Mouse (Mus musculus): Measurements from ENCODE around the gene Rpl3l.
A peak's percentile ranks its signal among the peaks of the same experiment; 100 is the strongest.
"Not testable (repeated sequence)": the region's sequence is repeated elsewhere in the genome, so short reads cannot be mapped to it uniquely, and the experiment has no call there.

The Rpl3l gene

DNA sequence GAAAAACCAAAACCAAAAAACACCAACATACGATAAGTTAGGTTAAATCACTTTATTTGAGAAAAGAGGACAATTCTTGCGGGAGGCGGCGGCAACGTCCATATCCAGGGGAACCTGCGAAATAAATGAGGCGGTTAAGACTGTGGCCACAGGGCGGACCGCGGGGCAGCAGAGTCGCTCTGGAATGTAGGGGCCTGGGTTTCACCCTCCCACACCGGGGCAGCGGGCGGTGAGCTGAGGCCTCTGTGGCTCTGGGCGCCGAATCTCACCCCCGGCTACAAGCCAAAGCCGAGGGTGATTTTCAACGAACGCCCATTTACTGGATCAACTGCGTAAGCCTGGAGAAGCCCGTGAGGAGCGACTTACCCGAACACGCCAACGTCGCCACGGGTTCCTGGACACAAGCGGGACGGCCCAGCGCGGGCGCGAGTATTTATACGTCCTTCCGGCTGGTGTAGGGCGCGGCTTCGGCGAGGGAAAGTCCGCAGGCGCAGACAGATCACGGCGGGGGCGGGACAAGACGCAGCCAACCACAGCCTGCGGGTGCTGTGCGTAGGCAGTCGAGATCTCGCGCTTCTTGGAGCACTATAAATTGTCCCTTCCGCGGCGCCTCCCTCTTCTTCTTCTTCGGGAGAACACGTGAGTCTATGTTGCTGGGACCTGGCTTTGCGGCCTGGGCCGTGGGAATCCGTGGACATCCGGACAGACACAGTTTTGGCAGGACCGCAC, 8.0 kb upstream of the Rpl3l start:
- peak; percentile 99 for DNase-seq (ENCODE audit: low read depth, low spot score)

DNA sequence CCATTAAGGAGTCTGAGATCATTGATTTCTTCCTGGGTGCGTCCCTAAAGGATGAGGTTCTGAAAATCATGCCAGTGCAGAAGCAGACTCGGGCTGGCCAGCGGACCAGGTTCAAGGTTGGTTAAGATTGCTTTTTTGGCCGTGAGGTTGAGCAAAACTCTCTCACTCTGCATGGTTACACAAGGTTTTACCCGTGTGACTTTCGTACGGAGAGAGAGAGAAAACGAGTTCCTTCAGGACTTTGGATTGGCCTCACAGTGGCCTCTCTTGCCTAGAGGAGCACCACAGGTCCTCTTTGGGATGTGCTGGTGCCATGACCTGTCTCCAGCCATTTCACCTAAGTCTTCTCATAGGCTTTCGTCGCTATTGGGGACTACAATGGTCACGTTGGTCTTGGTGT, 7.0 kb upstream of the Rpl3l start:
- DNase-seq (ENCODE audit: low read depth, low spot score) = not testable (repeated sequence)

DNA sequence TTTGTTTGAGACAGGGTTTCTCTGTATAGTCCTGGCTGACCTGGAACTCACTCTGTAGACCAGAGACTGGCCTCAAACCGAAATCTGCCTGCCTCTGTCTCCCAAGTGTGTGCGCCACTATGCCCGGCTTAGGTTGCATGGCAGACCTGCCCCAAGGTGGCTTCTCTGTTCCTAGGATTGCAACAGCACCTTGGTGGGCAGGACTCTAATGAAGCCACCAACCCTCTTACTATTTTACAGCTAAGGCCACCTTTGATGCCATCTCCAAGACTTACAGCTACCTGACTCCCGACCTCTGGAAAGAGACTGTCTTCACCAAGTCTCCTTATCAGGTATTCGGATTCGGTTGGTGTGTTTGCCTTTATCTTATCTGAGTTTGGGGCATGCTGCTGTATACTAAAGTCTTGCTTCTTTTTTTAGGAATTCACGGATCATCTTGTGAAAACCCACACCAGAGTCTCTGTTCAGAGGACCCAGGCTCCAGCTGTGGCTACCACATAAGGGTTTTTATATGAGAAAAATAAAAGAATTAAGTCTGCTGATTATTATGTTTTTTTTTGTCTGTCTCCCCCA, 6.2 kb upstream of the Rpl3l start:
- not testable (repeated sequence) for DNase-seq (ENCODE audit: low read depth, low spot score)

DNA sequence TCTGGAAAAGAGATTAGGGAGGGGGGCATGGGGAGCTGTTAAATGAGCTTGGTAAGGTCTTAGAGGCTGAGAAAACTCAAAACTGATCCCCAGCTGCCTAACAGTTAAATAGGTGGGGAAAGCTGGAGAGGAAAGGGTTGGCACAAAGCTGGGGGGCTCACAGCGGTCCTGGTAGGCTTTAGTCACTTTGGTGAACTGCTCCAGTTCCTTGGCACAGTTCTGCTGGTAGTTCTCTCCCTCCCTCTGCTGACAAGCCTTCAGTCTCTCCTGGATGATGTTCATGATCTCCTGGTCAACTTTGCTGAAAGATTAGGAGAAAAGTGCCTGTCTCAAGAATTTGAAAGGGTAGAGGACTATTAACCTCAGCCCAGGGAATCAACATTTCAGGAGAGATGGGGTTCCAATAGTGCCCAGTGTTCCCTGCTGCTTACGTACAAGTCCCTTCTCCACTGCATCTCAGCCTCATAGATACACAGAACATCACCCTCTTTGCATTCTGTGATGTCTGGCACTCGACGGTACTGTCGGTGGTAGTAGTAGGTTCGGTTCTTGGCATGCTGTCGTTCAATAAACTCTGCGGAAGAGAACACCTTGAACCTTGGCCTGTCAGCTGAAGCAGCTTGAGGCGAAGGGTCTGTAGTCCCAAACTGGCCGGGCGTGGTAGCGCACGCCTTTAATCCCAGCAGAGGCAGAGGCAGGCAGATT, 5.2 kb upstream of the Rpl3l start:
- DNase-seq (ENCODE audit: low read depth, low spot score) = no peak

DNA sequence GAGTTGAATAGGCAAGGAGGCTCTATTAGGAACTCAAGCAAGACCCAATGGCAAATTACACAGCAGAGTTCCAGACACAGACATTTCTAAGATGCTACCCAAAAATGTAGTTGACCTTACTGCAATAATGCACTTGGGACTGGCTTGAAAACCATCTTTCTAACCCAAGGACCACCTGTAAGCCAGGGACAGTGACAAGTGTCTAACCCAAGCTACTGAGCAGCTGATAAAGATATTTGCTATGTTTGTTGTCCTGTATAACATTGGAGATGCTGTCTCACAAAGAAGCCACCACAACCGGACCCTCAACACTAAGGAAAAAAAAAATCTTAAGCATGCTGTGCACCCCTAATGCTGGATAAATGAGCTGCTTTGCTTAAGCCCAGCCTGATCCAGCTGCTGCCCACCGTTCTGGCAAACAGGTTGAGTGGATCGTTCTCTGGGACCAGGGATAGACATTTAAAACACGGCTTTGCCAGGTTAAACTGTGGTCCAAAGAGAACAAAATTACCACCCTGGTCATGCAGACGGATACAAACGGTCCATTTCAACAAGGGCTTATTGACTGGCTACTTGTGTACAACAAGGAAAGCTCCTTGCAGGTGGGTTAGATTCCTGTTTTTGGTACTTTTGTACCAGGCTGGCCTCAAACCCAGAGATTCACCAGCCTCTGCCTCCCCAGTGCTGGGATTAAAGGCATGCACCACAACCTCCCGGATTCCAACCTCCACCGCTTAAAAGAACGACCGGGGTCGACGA, 4.3 kb upstream of the Rpl3l start:
- DNase-seq (ENCODE audit: low read depth, low spot score) = no peak

DNA sequence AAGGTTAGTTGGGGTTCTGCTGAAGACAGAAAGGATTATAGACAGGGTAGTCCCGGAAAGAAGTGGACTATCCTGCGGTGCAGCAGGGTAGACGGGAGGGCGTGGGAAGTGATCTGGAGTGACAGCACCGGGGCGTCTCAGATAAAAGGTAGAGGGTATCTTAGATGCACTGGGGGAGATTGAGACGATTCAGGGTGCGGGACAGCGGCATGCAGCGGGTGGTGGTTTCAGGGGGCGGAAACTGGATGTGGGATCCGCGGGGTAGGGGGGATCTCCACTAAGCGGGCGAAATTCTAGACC, 3.8 kb upstream of the Rpl3l start:
- no peak for DNase-seq (ENCODE audit: low read depth, low spot score)

DNA sequence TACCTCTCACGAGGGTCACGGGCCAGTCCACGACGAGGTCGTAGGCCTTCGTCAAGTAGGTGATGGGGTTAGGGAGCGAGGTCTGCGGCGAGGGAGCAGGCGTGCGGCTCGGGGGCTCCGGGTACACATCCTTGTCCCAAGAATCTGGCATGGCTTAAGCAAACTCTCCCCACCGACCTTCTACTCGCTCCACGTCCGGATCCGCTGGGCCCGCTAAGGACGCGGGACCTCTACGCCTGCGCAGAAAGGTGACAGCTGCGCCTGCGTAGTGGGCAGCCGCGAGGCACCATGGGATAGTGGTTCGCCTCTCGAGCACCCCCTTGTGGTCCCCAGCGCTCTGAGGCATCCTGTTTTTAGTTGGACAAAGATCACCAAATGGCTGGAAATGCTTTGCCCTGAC, 3.4 kb upstream of the Rpl3l start, which contains the start of gene Ndufb10:
TSS of gene Ndufb10 (minus strand) at position 295 of the 400 bp plus-strand sequence.
- peak; percentile 95 for DNase-seq (ENCODE audit: low read depth, low spot score)

DNA sequence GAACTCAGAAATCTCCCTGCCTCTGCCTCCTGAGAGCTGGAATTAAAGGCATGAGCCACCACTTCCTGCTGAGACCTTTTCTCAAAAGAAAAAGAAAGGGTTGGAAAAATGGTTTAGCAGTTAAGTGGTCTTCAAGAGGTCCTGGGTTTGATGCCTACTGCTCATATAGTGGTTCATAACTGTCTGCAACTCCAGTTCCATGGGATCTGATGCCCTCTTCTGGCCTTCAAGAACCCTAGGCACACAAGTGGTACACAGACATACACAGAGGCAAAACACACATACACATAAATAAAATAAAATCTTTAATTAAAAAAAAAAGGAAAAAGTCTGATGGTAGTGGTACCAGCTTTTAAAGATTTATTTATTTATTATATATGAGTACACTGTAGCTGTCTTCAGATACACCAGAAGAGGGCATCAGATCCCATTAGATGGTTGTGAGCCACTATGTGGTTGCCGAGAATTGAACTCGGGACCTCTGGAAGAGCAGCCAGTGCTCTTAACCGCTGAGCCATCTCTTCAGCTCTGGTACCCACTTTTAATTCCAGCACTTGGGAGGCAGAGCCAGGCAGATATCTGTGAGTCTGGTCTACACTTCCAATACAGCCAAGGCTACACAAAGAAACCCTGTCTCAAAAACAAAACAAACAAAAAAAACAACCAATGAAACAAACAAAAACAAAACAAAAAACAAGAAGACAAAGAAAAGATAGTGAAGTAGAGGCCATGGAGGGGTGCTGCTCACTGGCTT, 1.8 kb upstream of the Rpl3l start:
- no peak for DNase-seq (ENCODE audit: low read depth, low spot score)

DNA sequence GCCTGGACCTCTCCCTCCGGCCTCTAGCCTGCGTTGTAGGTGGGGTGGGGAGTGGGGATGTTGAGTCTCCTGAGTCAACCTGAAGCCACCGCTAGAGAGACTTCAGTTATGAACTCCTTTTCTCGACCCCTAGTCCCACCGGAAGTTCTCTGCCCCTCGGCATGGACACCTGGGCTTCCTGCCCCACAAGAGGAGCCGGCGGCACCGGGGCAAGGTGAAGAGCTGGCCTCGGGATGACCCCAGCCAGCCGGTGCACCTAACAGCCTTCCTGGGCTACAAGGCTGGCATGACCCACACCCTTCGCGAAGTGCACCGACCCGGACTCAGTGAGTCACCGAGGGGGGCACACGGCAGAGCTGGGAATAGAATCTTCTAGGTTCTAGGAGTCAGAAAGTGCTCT, 564 bp downstream of the Rpl3l start:
- no peak for DNase-seq (ENCODE audit: low read depth, low spot score)

DNA sequence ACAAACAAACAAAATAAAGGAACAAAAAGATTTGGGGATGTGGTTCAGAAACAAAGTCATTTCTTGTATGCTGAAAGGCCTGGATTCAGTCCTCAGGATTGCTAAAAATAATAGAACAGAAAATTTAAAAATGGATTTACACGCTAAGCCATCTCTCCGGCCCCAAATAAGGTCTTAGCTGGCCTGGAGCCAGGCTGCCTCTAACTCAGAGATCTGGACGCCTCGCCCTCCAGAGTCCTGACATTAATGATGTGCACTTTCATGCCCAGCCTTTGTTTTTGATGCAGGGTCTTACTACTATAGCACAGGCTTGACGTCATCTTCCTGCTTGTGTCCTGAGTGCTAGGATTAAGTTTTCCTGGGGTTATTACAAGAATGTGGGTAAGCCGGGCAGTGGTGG, 1.4 kb downstream of the Rpl3l start:
- peak; percentile 65 for DNase-seq (ENCODE audit: low read depth, low spot score)

DNA sequence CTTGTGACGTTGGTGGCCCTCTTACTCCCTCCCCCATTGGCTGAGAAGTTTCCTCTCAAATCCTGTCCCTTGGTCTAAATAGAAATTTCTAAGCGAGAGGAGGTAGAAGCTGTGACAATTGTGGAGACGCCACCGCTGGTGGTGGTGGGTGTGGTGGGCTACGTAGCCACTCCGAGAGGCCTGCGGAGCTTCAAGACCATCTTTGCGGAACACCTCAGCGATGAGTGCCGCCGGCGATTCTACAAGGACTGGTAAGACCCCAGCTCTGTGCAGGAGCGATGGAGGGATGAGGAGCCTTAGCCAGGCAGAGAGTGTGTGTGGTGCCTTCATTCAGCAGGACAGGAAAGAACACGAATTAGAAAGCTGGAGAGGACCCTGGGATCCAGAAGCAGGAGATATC, 3.2 kb downstream of the Rpl3l start:
- DNase-seq (ENCODE audit: low read depth, low spot score) = no peak

DNA sequence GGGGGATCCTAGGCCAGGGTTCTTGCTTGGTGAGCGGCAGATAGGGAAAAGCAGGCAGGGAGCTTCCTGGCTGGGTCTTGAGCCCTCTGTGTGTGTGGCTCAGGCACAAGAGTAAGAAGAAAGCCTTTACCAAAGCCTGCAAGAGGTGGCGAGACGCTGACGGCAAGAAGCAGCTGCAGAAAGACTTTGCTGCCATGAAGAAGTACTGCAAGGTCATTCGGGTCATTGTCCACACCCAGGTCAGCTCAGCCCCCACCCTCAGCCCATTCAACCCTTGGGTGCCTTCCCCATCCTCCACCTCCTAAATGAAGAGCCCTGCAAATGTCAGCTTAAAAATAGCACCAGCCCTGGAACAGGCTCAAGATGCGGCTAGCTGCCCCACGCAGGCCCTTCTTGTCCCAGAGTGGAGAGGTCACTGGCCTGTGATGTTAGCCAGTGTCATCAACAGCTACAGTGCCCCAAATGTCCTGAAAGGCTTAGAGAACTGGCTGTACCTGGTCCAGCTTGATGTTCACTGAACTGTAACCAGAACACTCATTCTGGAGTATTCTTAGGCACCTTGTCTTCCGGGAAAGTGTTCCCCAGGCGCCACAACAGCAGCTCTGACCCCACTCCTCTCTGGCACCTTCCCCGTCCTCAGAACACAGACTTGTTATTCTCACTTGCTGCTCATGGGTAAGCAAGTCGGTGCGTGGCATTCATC, 4.8 kb downstream of the Rpl3l start:
- DNase-seq (ENCODE audit: low read depth, low spot score) = peak; percentile 95

DNA sequence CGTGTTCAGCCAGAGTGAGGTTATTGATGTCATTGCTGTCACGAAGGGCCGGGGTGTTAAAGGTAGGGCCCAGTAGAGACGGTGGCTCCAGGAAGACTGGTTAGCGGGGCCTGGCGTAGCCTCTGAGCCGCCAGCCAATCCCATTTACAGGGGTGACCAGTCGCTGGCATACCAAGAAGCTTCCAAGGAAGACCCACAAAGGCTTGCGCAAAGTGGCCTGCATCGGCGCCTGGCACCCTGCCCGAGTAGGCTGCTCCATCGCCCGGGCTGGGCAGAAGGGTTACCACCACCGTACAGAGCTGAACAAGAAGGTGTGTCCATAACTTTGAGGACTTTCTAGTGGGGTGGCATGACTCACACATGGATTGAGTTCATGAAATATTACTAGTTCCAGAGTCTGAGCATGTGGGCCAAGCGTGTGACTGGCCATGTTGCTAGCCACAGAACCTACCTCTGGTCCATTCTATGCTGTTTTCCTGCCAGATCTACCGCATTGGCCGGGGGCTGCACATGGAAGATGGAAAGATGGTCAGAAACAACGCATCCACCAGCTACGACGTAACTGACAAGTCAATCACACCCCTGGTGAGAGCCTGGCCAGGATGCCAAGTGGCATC, 5.9 kb downstream of the Rpl3l start:
- no peak for DNase-seq (ENCODE audit: low read depth, low spot score)

DNA sequence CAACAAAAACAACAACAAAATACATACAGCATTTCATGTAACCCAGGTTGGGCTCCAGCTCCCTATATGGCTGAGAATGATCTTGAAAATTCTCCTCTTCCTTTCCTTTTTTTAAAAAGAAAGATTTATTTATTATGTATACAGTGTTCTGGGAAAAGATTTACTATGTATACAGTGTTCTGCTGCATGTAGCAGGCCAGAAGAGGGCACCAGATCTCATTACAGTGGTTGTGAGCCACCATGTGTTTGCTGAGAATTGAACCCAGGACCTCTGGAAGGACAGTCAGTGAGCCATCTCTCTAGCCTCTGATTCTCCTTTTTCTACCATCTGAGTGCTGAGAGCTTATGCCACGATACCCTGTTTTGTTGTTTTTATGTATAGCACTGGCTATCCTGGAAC, 6.9 kb downstream of the Rpl3l start:
- DNase-seq (ENCODE audit: low read depth, low spot score) = no peak

DNA sequence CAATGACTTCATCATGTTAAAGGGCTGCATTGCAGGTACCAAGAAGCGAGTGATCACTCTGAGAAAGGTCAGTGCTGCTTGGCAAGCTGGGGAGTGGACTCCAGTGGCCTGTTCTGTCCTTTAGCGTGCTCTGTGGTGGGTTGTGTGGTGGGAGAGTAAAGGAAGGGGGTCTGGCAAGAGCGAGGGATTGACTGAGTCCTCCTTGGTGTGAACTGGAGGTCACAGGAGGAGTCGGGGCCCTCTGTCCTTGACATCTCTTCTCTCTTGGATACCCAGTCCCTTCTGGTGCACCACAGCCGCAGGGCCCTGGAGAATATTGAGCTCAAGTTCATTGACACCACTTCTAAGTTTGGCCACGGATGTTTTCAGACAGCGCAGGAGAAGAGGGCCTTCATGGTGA, 7.8 kb downstream of the Rpl3l start:
- DNase-seq (ENCODE audit: low read depth, low spot score) = no peak

DNA sequence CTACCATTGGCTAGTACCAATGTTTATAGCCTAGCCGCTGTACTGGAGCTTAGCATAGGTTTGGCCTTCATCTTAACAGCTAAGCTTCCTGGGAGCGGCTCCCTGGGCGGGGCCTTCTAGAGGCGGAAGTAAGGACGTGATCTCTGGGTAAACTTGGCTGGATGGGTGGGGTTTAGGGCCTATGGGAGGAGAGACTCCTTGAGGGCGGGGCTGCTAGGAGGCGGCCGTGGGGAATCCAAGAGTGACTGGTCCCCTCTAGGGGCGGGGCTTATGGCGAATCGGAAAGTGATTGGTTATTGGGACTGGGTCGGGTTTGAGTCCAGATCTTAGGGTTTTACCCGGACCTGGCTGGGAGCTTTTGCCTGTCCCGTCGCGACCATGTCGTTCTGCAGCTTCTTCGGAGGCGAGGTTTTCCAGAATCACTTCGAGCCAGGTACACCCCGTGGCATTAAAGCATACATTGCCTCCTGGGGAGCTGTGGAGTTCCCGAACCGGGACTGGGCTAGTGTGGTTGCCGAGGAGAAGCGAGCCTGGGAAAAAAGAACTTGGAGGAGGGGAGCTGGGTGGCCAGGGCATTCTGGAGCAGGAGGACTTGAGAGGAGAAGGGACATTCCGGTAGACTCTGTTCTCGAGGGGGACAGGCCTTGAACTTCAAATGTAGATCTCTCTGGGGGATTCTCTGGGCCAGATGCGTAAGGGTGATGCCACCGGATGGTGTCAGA, 8.9 kb downstream of the Rpl3l start, which contains the start of gene Msrb1:
TSS of gene Msrb1 (plus strand) at position 313 of the 722 bp plus-strand sequence.
- DNase-seq (ENCODE audit: low read depth, low spot score) = peak; percentile 98

DNA sequence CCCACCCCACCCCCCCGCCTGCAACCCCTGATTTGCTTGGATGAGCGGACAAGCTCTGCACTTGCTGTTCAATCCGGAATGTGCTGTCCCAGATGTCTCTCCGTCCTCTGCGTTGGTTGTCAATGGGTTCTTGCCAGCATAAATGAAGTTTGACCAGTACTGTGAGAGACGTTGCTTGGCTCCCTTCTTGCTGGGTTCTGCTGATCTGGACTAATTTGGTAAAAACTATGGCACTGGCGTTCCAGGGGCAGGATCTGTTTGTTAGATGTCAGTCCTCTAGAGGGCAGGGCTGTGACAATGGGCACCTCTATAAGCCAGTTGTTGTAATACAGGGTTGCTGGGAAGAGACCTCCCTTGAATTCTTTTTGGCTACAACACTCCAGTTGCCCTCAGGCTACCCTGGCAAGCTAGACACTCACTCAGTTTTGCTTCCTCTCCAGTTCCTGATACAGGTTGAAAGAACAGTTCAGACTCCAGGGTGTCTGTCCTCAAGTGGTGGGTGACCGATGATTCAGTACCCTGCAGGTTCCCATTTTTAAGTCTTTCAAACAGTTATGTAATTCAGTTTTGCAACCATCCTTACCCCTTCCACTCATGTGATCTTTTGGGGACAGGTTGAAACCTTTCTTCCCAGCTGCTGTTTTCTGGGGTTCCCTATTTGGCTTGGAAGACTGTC, 9.7 kb downstream of the Rpl3l start:
- no peak for DNase-seq (ENCODE audit: low read depth, low spot score)

DNA sequence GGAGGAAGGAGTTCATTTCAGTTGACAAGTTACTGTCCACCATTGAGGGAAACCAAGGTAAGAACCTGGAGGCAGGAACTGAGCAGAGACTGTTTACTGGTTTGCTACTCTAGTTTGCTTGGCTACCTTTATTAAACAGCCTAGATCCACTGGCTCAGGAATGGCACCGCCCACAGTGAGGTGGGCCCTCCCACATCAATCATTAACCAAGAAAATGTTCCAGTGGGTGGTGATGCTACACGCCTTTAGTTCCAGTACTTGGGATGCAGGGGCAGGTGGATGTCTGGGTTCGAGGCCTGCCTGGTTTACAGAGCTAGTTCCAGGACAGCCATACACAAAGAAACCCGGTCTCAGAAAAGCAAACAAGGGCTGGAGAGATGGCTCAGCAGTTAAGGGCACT, 10.6 kb downstream of the Rpl3l start:
- DNase-seq (ENCODE audit: low read depth, low spot score) = no peak

DNA sequence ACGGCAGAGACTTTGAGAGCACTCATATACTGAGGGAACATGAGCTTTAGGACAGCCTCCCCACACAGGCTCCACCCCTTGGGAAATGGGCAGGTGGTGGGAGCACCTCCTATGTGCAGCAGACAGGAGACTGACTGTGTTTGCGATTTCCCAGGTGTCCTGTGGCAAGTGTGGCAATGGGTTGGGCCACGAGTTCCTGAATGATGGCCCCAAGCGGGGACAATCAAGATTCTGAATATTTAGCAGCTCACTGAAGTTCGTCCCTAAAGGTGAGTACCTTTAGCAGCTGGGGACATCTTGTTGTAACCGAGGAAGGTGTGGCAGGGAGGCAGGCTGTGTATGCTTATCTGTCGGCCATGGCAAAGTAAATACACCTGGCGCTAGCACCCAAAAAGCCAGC, 12.3 kb downstream of the Rpl3l start:
- DNase-seq (ENCODE audit: low read depth, low spot score) = no peak

Data from skeletal muscle tissue, adult 2 months (tissue).